Mouse (Mus musculus): ENCODE measurements at regions not wholly inside any gene's neighbourhood (a gene's known extent, or its start where the extent isn't known, plus 50 kb on each side); places are given as distances from the start of the nearest gene placed in this dataset.

DNA sequence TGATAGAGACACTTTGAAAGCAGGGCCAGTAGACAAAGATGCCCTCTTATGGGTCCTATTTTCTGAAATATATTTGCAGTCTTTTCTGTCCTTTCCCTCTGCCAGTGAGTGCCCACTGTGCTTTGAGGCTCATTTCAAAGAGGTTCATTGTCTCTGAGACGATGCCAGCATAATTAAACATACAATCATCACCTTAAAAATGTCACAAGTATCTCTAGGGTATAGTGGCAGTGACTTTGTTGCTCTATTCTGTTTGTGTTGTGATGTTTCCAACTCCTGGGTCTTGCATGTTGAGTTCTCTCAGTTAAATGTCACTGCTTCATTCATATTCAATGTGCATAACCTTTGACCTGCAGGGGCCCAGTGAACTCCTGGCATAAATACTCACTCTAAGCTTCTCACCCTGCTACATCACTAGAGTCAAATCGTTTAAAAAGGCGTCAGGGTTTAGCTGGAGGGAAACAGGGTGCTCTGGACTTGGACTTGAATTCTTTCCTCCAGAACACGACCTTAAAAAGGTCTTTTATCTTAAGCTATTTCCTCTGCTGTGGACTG is 122.1 kb upstream of the Plpp4 start:
- TF ChIP-seq CTCF (IDR thresholded peaks at IDR 0.05; ENCODE audit: borderline replicate concordance, insufficient read depth, low read length) (no peak), POLR2A (IDR thresholded peaks at IDR 0.05; ENCODE audit: low read depth, low read length) (no peak)
